Mouse (Mus musculus) G1E (cell line): ENCODE measurements at regions not wholly inside any gene's neighbourhood (a gene's known extent, or its start where the extent isn't known, plus 50 kb on each side); places are given as distances from the start of the nearest gene placed in this dataset.

ENCODE experiments used
- ATAC-seq: 2 replicates; pipeline ENCODE4 v1.8.0; 2016; ENCODE audit warnings: mild to moderate bottlenecking; ENCODE audit not compliant: insufficient number of reproducible peaks, poor library complexity, low FRiP score, severe bottlenecking; ENCODE audit errors: extremely low read depth
- DNase-seq: peaks from one replicate; pipeline ENCODE4 v3.0.0; 2012; ENCODE audit warnings: low spot score
- H3K27me3 ChIP-seq: 2 replicates; pipeline ENCODE4 v1.6.1; 2012; ENCODE audit warnings: mild to moderate bottlenecking, low read length, inconsistent platforms; ENCODE audit not compliant: insufficient read depth
- H3K36me3 ChIP-seq: replicated peaks from 2 replicates; pipeline ENCODE3; 2012; ENCODE audit warnings: mild to moderate bottlenecking, inconsistent platforms
- H3K4me1 ChIP-seq: 2 replicates; pipeline ENCODE4 v1.6.1; 2012; ENCODE audit warnings: low read depth, low read length, inconsistent platforms, mixed read lengths; ENCODE audit not compliant: insufficient read depth
- H3K4me3 ChIP-seq: 2 replicates; pipeline ENCODE4 v1.5.1; 2012; ENCODE audit warnings: low read depth, mild to moderate bottlenecking, inconsistent platforms, low read length, moderate library complexity, mixed read lengths
- H3K9me3 ChIP-seq: replicated peaks from 2 replicates; pipeline ENCODE4 v1.6.1; 2012; ENCODE audit warnings: inconsistent platforms
- CTCF ChIP-seq: IDR thresholded peaks from 2 replicates; pipeline ENCODE4 v1.5.1; 2012; ENCODE audit warnings: low read depth, low read length, inconsistent platforms, mixed read lengths
- GATA1 ChIP-seq: IDR thresholded peaks from 2 replicates; pipeline ENCODE4 v1.6.1; 2012; ENCODE audit warnings: borderline replicate concordance, low read length, inconsistent platforms, mixed read lengths
- GATA2 ChIP-seq: IDR thresholded peaks from 2 replicates; pipeline ENCODE4 v1.6.1; 2012; ENCODE audit warnings: low read depth, low read length, inconsistent platforms, borderline replicate concordance
- POLR2AphosphoS5 ChIP-seq: IDR thresholded peaks from 2 replicates; pipeline ENCODE4 v1.6.1; 2012; ENCODE audit warnings: low read depth, low read length, inconsistent platforms; ENCODE audit not compliant: insufficient replicate concordance
- TAL1 ChIP-seq: conservative IDR thresholded peaks from 2 replicates; pipeline ENCODE4 v1.6.1; 2012; ENCODE audit warnings: low read depth, low read length, inconsistent platforms, mixed read lengths

- no peak for DNase-seq
- Histone ChIP-seq H3K4me3 (no peak overlapping the region), H3K9me3 (no peaks in the 10 kb centered on the region), H3K4me1 (no peaks in the 10 kb centered on the region), H3K36me3 (no peaks in the 10 kb centered on the region), H3K27me3 (no peaks in the 10 kb centered on the region)
- TF ChIP-seq TAL1 (no peak), GATA2 (no peak), GATA1 (no peak), POLR2AphosphoS5 (no peak), CTCF (no peak)
- no peak for ATAC-seq
Measured at GRCm38 (mm10) chr12:47140677-47141076, 321.9 kb upstream of the Nova1 start.

- TF ChIP-seq GATA1 (no peak), GATA2 (no peak), POLR2AphosphoS5 (no peak), TAL1 (no peak), CTCF (no peak)
- H3K36me3 ChIP-seq: no peaks in the 10 kb centered on the region
- H3K4me3 ChIP-seq: no peak overlapping the region
- H3K9me3 ChIP-seq: no peaks in the 10 kb centered on the region
- no peak for ATAC-seq
- H3K4me1 ChIP-seq: no peaks in the 10 kb centered on the region
- no peaks in the 10 kb centered on the region for H3K27me3 ChIP-seq
- DNase-seq: no peak
Measured at GRCm38 (mm10) chr12:47129821-47130220, 311.1 kb upstream of the Nova1 start.

- no peak for TF ChIP-seq POLR2AphosphoS5
- no peak for TF ChIP-seq GATA2
- TF ChIP-seq CTCF: no peak
- TF ChIP-seq TAL1: no peak
- TF ChIP-seq GATA1: no peak
- no peak for ATAC-seq
- H3K4me3 ChIP-seq: no peak overlapping the region
- no peaks in the 10 kb centered on the region for H3K36me3 ChIP-seq
- no peaks in the 10 kb centered on the region for H3K27me3 ChIP-seq
- no peaks in the 10 kb centered on the region for H3K9me3 ChIP-seq
- no peaks in the 10 kb centered on the region for H3K4me1 ChIP-seq
- no peak for DNase-seq
Measured at GRCm38 (mm10) chr12:47128596-47128995, 309.9 kb upstream of the Nova1 start.

GRCm38 (mm10) chr12:47121426-47121825 is 302.7 kb upstream of the Nova1 start:
- no peak for ATAC-seq

GRCm38 (mm10) chr12:47117504-47117903 is 298.8 kb upstream of the Nova1 start:
- H3K27me3 ChIP-seq: no peaks in the 10 kb centered on the region
- H3K9me3 ChIP-seq: no peaks in the 10 kb centered on the region
- DNase-seq (no peak), ATAC-seq (no peak)
- H3K36me3 ChIP-seq: no peaks in the 10 kb centered on the region
- H3K4me3 ChIP-seq: no peak overlapping the region
- no peaks in the 10 kb centered on the region for H3K4me1 ChIP-seq
- TF ChIP-seq CTCF (no peak), POLR2AphosphoS5 (no peak), GATA2 (no peak)

More at GRCm38 (mm10) chr12:47121426-47121825, 302.7 kb upstream of the Nova1 start:
- H3K9me3 ChIP-seq: no peaks in the 10 kb centered on the region
- no peak overlapping the region for H3K4me3 ChIP-seq
- no peaks in the 10 kb centered on the region for H3K36me3 ChIP-seq
- no peak for TF ChIP-seq POLR2AphosphoS5
- TF ChIP-seq CTCF: no peak
- TF ChIP-seq TAL1: no peak
- TF ChIP-seq GATA1: no peak
- no peak for TF ChIP-seq GATA2
- no peaks in the 10 kb centered on the region for H3K4me1 ChIP-seq
- no peaks in the 10 kb centered on the region for H3K27me3 ChIP-seq
- DNase-seq: no peak

GRCm38 (mm10) chr12:47089234-47089633 is 270.5 kb upstream of the Nova1 start:
- no peaks in the 10 kb centered on the region for H3K27me3 ChIP-seq

More at GRCm38 (mm10) chr12:47089234-47089633, 270.5 kb upstream of the Nova1 start:
- no peak overlapping the region for H3K4me3 ChIP-seq
- H3K36me3 ChIP-seq: no peaks in the 10 kb centered on the region
- no peaks in the 10 kb centered on the region for H3K4me1 ChIP-seq
- DNase-seq (no peak), ATAC-seq (no peak)
- TF ChIP-seq GATA1 (no peak), POLR2AphosphoS5 (no peak), TAL1 (no peak), GATA2 (no peak), CTCF (no peak)
- H3K9me3 ChIP-seq: no peaks in the 10 kb centered on the region
